Mouse (Mus musculus) heart, adult 2 months (tissue): ENCODE results near the gene Gmds. TPM values are rescaled to one million over a fixed set of nuclear protein-coding genes. Genes with fewer than 3 reads are reported as not detected.

Experiments
- DNase-seq, 2 experiments: peaks; one replicate each; pipeline ENCODE4 v3.0.0; 2021
- H3K27ac ChIP-seq: fragments of 200-600 bp; 2 replicates; pipeline ENCODE4 v1.8.1; 2022
- H3K27me3 ChIP-seq: fragments of 200-500 bp; 2 replicates; pipeline ENCODE4 v1.6.1; 2012; ENCODE audit warnings: mild to moderate bottlenecking, low read length, inconsistent platforms, mixed read lengths; ENCODE audit not compliant: control insufficient read depth, insufficient read depth
- H3K36me3 ChIP-seq: fragments of 200-500 bp; 2 replicates; pipeline ENCODE4 v1.6.1; 2012; ENCODE audit warnings: low read length, inconsistent platforms; ENCODE audit not compliant: control insufficient read depth, insufficient read depth
- H3K4me1 ChIP-seq: fragments of 200-500 bp; 2 replicates; pipeline ENCODE4 v1.6.1; 2011; ENCODE audit warnings: low read length; ENCODE audit not compliant: control insufficient read depth, insufficient read depth
- H3K4me3 ChIP-seq: fragments of 200-600 bp; 2 replicates; pipeline ENCODE4 v1.8.1; 2022
- H3K79me2 ChIP-seq: fragments of 200-500 bp; replicated peaks from 2 replicates; pipeline ENCODE4 v1.6.1; 2012; ENCODE audit warnings: mild to moderate bottlenecking, inconsistent platforms, low read length, moderate library complexity, mixed read lengths; ENCODE audit not compliant: control insufficient read depth, insufficient read depth
- H3K9ac ChIP-seq: fragments of 200-500 bp; 2 replicates; pipeline ENCODE4 v1.6.1; 2012; ENCODE audit warnings: low read depth, mild to moderate bottlenecking, control low read depth, inconsistent platforms, low read length, mixed read lengths
- CTCF ChIP-seq: fragments of 200-600 bp; IDR thresholded peaks from 2 replicates; pipeline ENCODE4 v1.8.1; 2022; ENCODE audit warnings: antibody characterized with exemption, mild to moderate bottlenecking, moderate library complexity
- EP300 ChIP-seq: fragments of 200-500 bp; IDR thresholded peaks from 2 replicates; pipeline ENCODE4 v1.6.1; 2011; ENCODE audit warnings: low read depth, low read length, control low read depth; ENCODE audit not compliant: insufficient read depth
- POLR2A ChIP-seq: fragments of 200-500 bp; IDR thresholded peaks from 2 replicates; pipeline ENCODE4 v1.6.1; 2011; ENCODE audit warnings: mild to moderate bottlenecking, low read depth, low read length, control low read depth; ENCODE audit not compliant: insufficient read depth
- WGBS: fragments of 180-500 bp; shearing (Covaris S2); methylation state at CpG from one replicate; pipeline ENCODE4 v1.1.7; 2018; 5-methylcytosine and 5-hydroxymethylcytosine counted together
- intact Hi-C: fragments of 180-260 bp; cut with DNase I; formaldehyde crosslinking; loops from one replicate; pipeline ENCODE4 v1.15.1; 2025
- polyA plus RNA-seq: library from polyadenylated mRNA; depleted of rRNA; stranded (reverse); fragments of >200 nt; gene quantifications from 2 replicates; pipeline ENCODE4 v1.2.3, GENCODE M21; 2012
- total RNA-seq, 2 experiments: library from RNA; stranded (reverse); gene quantifications; 2 replicates each; pipeline ENCODE4 v1.2.3; 2021

The Gmds gene
- total and polyA plus RNA-seq, 3 experiments: 4.2 to 6.0 (median 5.2) TPM

GRCm38 (mm10) chr13:31798075-31798474 is 540.5 kb downstream of the Gmds start:
- DNase-seq: no peak
- WGBS: 28% methylated on average over 9 of the region's 9 CpGs
- Histone ChIP-seq H3K36me3 (no peaks in the 10 kb centered on the region), H3K4me1 (no peaks in the 10 kb centered on the region; the same call in 1 of the 2 replicates), H3K27ac (no peak overlapping the region), H3K4me3 (no peak overlapping the region), H3K27me3 (peaks cover 8% of the 10 kb centered on the region), H3K79me2 (no peaks in the 10 kb centered on the region), H3K9ac (no peak overlapping the region)
- no peak for TF ChIP-seq POLR2A
- no peak for TF ChIP-seq EP300
- TF ChIP-seq CTCF: no peak
- intact Hi-C loops: no loop called here

- no peak overlapping the region for H3K9ac ChIP-seq
- no peak overlapping the region for H3K4me3 ChIP-seq
- no peaks in the 10 kb centered on the region for H3K79me2 ChIP-seq
- TF ChIP-seq CTCF (no peak), EP300 (no peak), POLR2A (no peak)
- WGBS: 64% methylated on average over 10 of the region's 10 CpGs
- H3K27me3 ChIP-seq: peaks cover 8% of the 10 kb centered on the region
- no peaks in the 10 kb centered on the region for H3K36me3 ChIP-seq
- no peak for DNase-seq
- intact Hi-C loops: no loop called here
- no peak overlapping the region for H3K27ac ChIP-seq
- no peaks in the 10 kb centered on the region; the same call in 1 of the 2 replicates for H3K4me1 ChIP-seq
Observed at GRCm38 (mm10) chr13:31797346-31797745, 541.2 kb downstream of the Gmds start.

GRCm38 (mm10) chr13:31793163-31793562 is 545.4 kb downstream of the Gmds start:
- Histone ChIP-seq H3K4me3 (no peak overlapping the region), H3K27ac (no peak overlapping the region), H3K27me3 (no peaks in the 10 kb centered on the region; the same call in 1 of the 2 replicates), H3K4me1 (no peaks in the 10 kb centered on the region), H3K9ac (no peak overlapping the region), H3K36me3 (no peaks in the 10 kb centered on the region), H3K79me2 (no peaks in the 10 kb centered on the region)
- intact Hi-C loops: loop anchor here (2.0 kb wide), 2 partner anchors 700 to 888 kb away; no protein-coding TSS in a partner anchor
- TF ChIP-seq POLR2A (no peak), CTCF (no peak), EP300 (no peak)
- WGBS: 30% methylated on average over 5 of the region's 5 CpGs
- no peak for DNase-seq

GRCm38 (mm10) chr13:31792480-31793132 is 545.9 kb downstream of the Gmds start:
- no peak overlapping the region for H3K9ac ChIP-seq
- H3K4me3 ChIP-seq: no peak overlapping the region
- no peaks in the 10 kb centered on the region for H3K79me2 ChIP-seq
- WGBS: 14% methylated on average over 17 of the region's 17 CpGs
- intact Hi-C loops: loop anchor here (1.0 to 2.0 kb wide), 4 partner anchors 505 to 888 kb away; no protein-coding TSS in a partner anchor
- no peaks in the 10 kb centered on the region for H3K4me1 ChIP-seq
- no peak for TF ChIP-seq POLR2A
- peak; percentile 74; the same call in 1 of the 2 replicates for TF ChIP-seq EP300
- no peaks in the 10 kb centered on the region for H3K36me3 ChIP-seq
- H3K27ac ChIP-seq: no peak overlapping the region
- H3K27me3 ChIP-seq: no peaks in the 10 kb centered on the region
- peak in 1 of 2 experiments; percentile 60 for DNase-seq

- Histone ChIP-seq H3K36me3 (no peaks in the 10 kb centered on the region), H3K9ac (no peak overlapping the region), H3K27me3 (no peaks in the 10 kb centered on the region), H3K79me2 (no peaks in the 10 kb centered on the region), H3K27ac (no peak overlapping the region), H3K4me3 (no peak overlapping the region), H3K4me1 (no peaks in the 10 kb centered on the region)
- 67% methylated on average over 7 of the region's 7 CpGs for WGBS
- intact Hi-C loops: no loop called here
- DNase-seq: no peak
- TF ChIP-seq CTCF (no peak), POLR2A (no peak), EP300 (no peak)
Observed at GRCm38 (mm10) chr13:31784757-31785156, 553.8 kb downstream of the Gmds start.

GRCm38 (mm10) chr13:31782063-31782462 is 556.5 kb downstream of the Gmds start:
- 89% methylated on average over 2 of the region's 2 CpGs for WGBS
- TF ChIP-seq CTCF: no peak
- Histone ChIP-seq H3K4me3 (no peak overlapping the region), H3K27me3 (no peaks in the 10 kb centered on the region), H3K36me3 (no peaks in the 10 kb centered on the region), H3K9ac (no peak overlapping the region), H3K4me1 (no peaks in the 10 kb centered on the region), H3K79me2 (no peaks in the 10 kb centered on the region), H3K27ac (no peak overlapping the region)
- intact Hi-C loops: no loop called here
- no peak for DNase-seq
